Mouse (Mus musculus) heart, adult 2 months (tissue): Measurements from ENCODE around the gene Gzma.

Experiments used
- EP300 ChIP-seq: fragments of 200-500 bp; IDR thresholded peaks from 2 replicates; pipeline ENCODE4 v1.6.1; 2011; ENCODE audit warnings: low read depth, low read length, control low read depth; ENCODE audit not compliant: insufficient read depth
- POLR2A ChIP-seq: fragments of 200-500 bp; IDR thresholded peaks from 2 replicates; pipeline ENCODE4 v1.6.1; 2011; ENCODE audit warnings: mild to moderate bottlenecking, low read depth, low read length, control low read depth; ENCODE audit not compliant: insufficient read depth

DNA sequence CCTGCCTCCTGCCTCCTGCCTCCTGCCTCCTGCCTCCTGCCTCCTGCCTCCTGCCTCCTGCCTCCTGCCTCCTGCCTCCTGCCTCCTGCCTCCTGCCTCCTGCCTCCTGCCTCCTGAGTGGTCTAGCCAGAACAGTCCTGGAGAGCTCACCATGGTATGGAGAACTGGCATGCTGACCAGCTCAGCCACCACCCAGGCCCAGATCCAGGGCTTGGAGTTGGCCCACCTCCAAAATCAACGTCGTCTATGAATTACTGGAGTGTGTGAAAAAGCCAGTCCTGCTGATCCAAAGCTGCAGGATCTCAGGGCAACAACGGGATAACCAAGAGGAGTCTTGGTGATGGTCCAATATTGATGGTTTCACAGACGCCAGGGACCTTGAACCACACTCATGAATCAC lies 18.2 kb upstream of the Gzma start:
- TF ChIP-seq EP300, result no peak
- no peak for TF ChIP-seq POLR2A
